Mouse (Mus musculus) heart, embryonic 13.5 days (tissue): Measurements from ENCODE around the gene Bag6. TPM values are rescaled to one million over a fixed set of nuclear protein-coding genes. Genes with fewer than 3 reads are reported as not detected.
A peak's percentile ranks its signal among the peaks of the same experiment; 100 is the strongest.

Experiments used
- ATAC-seq: fragments of 200-750 bp; cut with Nextera tagmentation; 2 replicates; pipeline ENCODE4 v1.8.0; 2017; ENCODE audit warnings: moderate TSS enrichment; ENCODE audit not compliant: insufficient number of reproducible peaks, low FRiP score, low TSS enrichment; ENCODE audit errors: extremely low read depth
- H3K27ac ChIP-seq: fragments of 300-500 bp; sonication (generic); replicated peaks from 2 replicates; pipeline ENCODE4 v1.5.1; 2015; ENCODE audit warnings: moderate library complexity, mild to moderate bottlenecking, inconsistent platforms
- H3K27me3 ChIP-seq: fragments of 300-500 bp; sonication (generic); replicated peaks from 2 replicates; pipeline ENCODE4 v1.6.1; 2015; ENCODE audit warnings: mild to moderate bottlenecking, inconsistent platforms
- H3K36me3 ChIP-seq: fragments of 300-500 bp; sonication (generic); 2 replicates; pipeline ENCODE4 v1.6.1; 2015; ENCODE audit warnings: mild to moderate bottlenecking, inconsistent platforms
- H3K4me1 ChIP-seq: fragments of 300-500 bp; sonication (generic); 2 replicates; pipeline ENCODE4 v1.6.1; 2015; ENCODE audit warnings: inconsistent platforms
- H3K4me2 ChIP-seq: fragments of 300-500 bp; sonication (generic); 2 replicates; pipeline ENCODE4 v1.6.1; 2015; ENCODE audit warnings: inconsistent platforms, mild to moderate bottlenecking, moderate library complexity
- H3K4me3 ChIP-seq: fragments of 300-500 bp; sonication (generic); 2 replicates; pipeline ENCODE4 v1.5.1; 2015; ENCODE audit warnings: moderate library complexity, mild to moderate bottlenecking, inconsistent platforms
- H3K9ac ChIP-seq: fragments of 300-500 bp; sonication (generic); 2 replicates; pipeline ENCODE4 v1.6.1; 2015; ENCODE audit warnings: inconsistent platforms, mild to moderate bottlenecking, moderate library complexity
- H3K9me3 ChIP-seq: fragments of 300-500 bp; sonication (generic); 2 replicates; pipeline ENCODE4 v1.6.1; 2016; ENCODE audit warnings: inconsistent platforms
- WGBS: fragments of 180-500 bp; shearing (Covaris S2); methylation state at CpG from one replicate; pipeline ENCODE4 v1.1.7; 2015; ENCODE audit warnings: mixed read lengths; 5-methylcytosine and 5-hydroxymethylcytosine counted together
- polyA plus RNA-seq: library from polyadenylated mRNA; unstranded; fragments of >200 nt; fragmentation: Nextera tagmentation; extraction: Ambion mirVana; gene quantifications from 2 replicates; pipeline ENCODE4 v1.2.1, GENCODE M21; 2015

Bag6 gene
- polyA plus RNA-seq, 1 experiment from 2014 or later: 45.1 TPM

GRCm38 (mm10) chr17:35100196-35100765 lies 34.7 kb upstream of the Bag6 start:
- WGBS: 51% methylated on average over 10 of the region's 10 CpGs
- Histone ChIP-seq H3K4me3 (no peak overlapping the region), H3K4me2 (no peak overlapping the region), H3K4me1 (peaks cover 21% of the 10 kb centered on the region), H3K9me3 (no peaks in the 10 kb centered on the region), H3K27ac (no peak overlapping the region), H3K36me3 (peaks cover 86% of the 10 kb centered on the region), H3K9ac (0 out of 2 replicates have a peak overlapping the region, but pooled peaks have one; percentile 19), H3K27me3 (no peaks in the 10 kb centered on the region)
- ATAC-seq: no peak

- ATAC-seq: no peak
- Histone ChIP-seq H3K27me3 (no peaks in the 10 kb centered on the region), H3K4me2 (no peak overlapping the region), H3K9me3 (no peaks in the 10 kb centered on the region), H3K27ac (0 out of 2 replicates have a peak overlapping the region, but pooled peaks have one; percentile 13), H3K36me3 (peaks cover 77% of the 10 kb centered on the region), H3K4me1 (peaks cover 28% of the 10 kb centered on the region), H3K9ac (no peak overlapping the region), H3K4me3 (no peak overlapping the region)
- 83% methylated on average over 11 of the region's 11 CpGs for WGBS
Observed at GRCm38 (mm10) chr17:35101161-35101560, 33.8 kb upstream of the Bag6 start.

GRCm38 (mm10) chr17:35102299-35102698 lies 32.7 kb upstream of the Bag6 start:
- 72% methylated on average over 8 of the region's 8 CpGs for WGBS
- Histone ChIP-seq H3K4me2 (no peak overlapping the region), H3K4me3 (no peak overlapping the region), H3K27me3 (no peaks in the 10 kb centered on the region), H3K9ac (peak overlapping the region; percentile 29), H3K4me1 (peaks cover 30% of the 10 kb centered on the region), H3K36me3 (peaks cover 66% of the 10 kb centered on the region), H3K9me3 (no peaks in the 10 kb centered on the region), H3K27ac (peak overlapping the region; percentile 13; the same call in 1 of the 2 replicates)
- no peak for ATAC-seq

- no peaks in the 10 kb centered on the region for H3K27me3 ChIP-seq
- no peak for ATAC-seq
- peaks cover 56% of the 10 kb centered on the region for H3K36me3 ChIP-seq
- 41% methylated on average over 6 of the region's 6 CpGs for WGBS
- peaks cover 30% of the 10 kb centered on the region for H3K4me1 ChIP-seq
- peak overlapping the region; percentile 50; the same call in 1 of the 2 replicates for H3K9ac ChIP-seq
- no peak overlapping the region for H3K4me2 ChIP-seq
- H3K27ac ChIP-seq: peak overlapping the region; percentile 42
- no peaks in the 10 kb centered on the region for H3K9me3 ChIP-seq
- no peak overlapping the region for H3K4me3 ChIP-seq
Observed at GRCm38 (mm10) chr17:35103221-35103690, 31.7 kb upstream of the Bag6 start.

GRCm38 (mm10) chr17:35104079-35104478 lies 30.9 kb upstream of the Bag6 start:
- Histone ChIP-seq H3K9me3 (no peaks in the 10 kb centered on the region), H3K4me3 (no peak overlapping the region), H3K36me3 (peaks cover 48% of the 10 kb centered on the region), H3K27ac (no peak overlapping the region), H3K4me1 (peaks cover 30% of the 10 kb centered on the region), H3K4me2 (no peak overlapping the region), H3K9ac (no peak overlapping the region), H3K27me3 (no peaks in the 10 kb centered on the region)
- 79% methylated on average over 7 of the region's 7 CpGs for WGBS
- ATAC-seq: no peak

GRCm38 (mm10) chr17:35104754-35105153 lies 30.2 kb upstream of the Bag6 start:
- Histone ChIP-seq H3K27me3 (no peaks in the 10 kb centered on the region), H3K27ac (no peak overlapping the region), H3K4me3 (no peak overlapping the region), H3K4me2 (no peak overlapping the region), H3K9ac (peak overlapping the region; percentile 50; the same call in 1 of the 2 replicates), H3K36me3 (peaks cover 41% of the 10 kb centered on the region), H3K9me3 (no peaks in the 10 kb centered on the region), H3K4me1 (peaks cover 30% of the 10 kb centered on the region)
- WGBS: 48% methylated on average over 6 of the region's 6 CpGs
- no peak for ATAC-seq

- WGBS: 29% methylated on average over 13 of the region's 13 CpGs
- Histone ChIP-seq H3K9ac (peak overlapping the region; percentile 56), H3K4me1 (peaks cover 30% of the 10 kb centered on the region), H3K36me3 (peaks cover 30% of the 10 kb centered on the region), H3K9me3 (no peaks in the 10 kb centered on the region), H3K4me3 (no peak overlapping the region), H3K27me3 (no peaks in the 10 kb centered on the region), H3K27ac (no peak overlapping the region), H3K4me2 (peak overlapping the region; percentile 33)
- no peak for ATAC-seq
Observed at GRCm38 (mm10) chr17:35105740-35106389, 29.1 kb upstream of the Bag6 start.

GRCm38 (mm10) chr17:35106522-35106921 lies 28.5 kb upstream of the Bag6 start:
- Histone ChIP-seq H3K4me2 (no peak overlapping the region), H3K9ac (peak overlapping the region; percentile 56; the same call in 1 of the 2 replicates), H3K36me3 (peaks cover 24% of the 10 kb centered on the region), H3K4me1 (peaks cover 28% of the 10 kb centered on the region), H3K27me3 (no peaks in the 10 kb centered on the region), H3K4me3 (no peak overlapping the region), H3K9me3 (no peaks in the 10 kb centered on the region), H3K27ac (no peak overlapping the region)
- 52% methylated on average over 3 of the region's 3 CpGs for WGBS
- ATAC-seq: no peak

GRCm38 (mm10) chr17:35108097-35108496 lies 26.9 kb upstream of the Bag6 start, which contains the start of gene Ly6g5c:
TSS of gene Ly6g5c (plus strand) at chr17:35108279.
- H3K36me3 ChIP-seq: peaks cover 8% of the 10 kb centered on the region
- no peak within 1 kb of the TSS for H3K4me3 ChIP-seq
- ATAC-seq: no peak
- no peak within 1 kb of the TSS for H3K9ac ChIP-seq
- peaks cover 14% of the 10 kb centered on the region for H3K4me1 ChIP-seq
- H3K27ac ChIP-seq: no peak within 1 kb of the TSS
- no peaks in the 10 kb centered on the region; the same call in 1 of the 2 replicates for H3K27me3 ChIP-seq
- WGBS: 78% methylated on average over 6 of the region's 6 CpGs
- H3K4me2 ChIP-seq: no peak within 1 kb of the TSS
- no peaks in the 10 kb centered on the region for H3K9me3 ChIP-seq

- Histone ChIP-seq H3K4me2 (peak overlapping the region; percentile 33), H3K27me3 (no peaks in the 10 kb centered on the region; the same call in 1 of the 2 replicates), H3K4me3 (no peak overlapping the region), H3K4me1 (no peaks in the 10 kb centered on the region), H3K36me3 (peaks cover 30% of the 10 kb centered on the region), H3K9ac (no peak overlapping the region; the same call in 1 of the 2 replicates), H3K27ac (peak overlapping the region; percentile 45), H3K9me3 (no peaks in the 10 kb centered on the region)
- no peak for ATAC-seq
- 60% methylated on average over 9 of the region's 9 CpGs for WGBS
Observed at GRCm38 (mm10) chr17:35111774-35112173, 23.2 kb upstream of the Bag6 start.

- peaks cover 63% of the 10 kb centered on the region for H3K36me3 ChIP-seq
- no peak within 1 kb of the TSS for H3K4me2 ChIP-seq
- WGBS: 82% methylated on average over 8 of the region's 8 CpGs
- no peak within 1 kb of the TSS for H3K9ac ChIP-seq
- H3K4me1 ChIP-seq: peaks cover 9% of the 10 kb centered on the region
- no peak within 1 kb of the TSS for H3K4me3 ChIP-seq
- no peaks in the 10 kb centered on the region for H3K9me3 ChIP-seq
- H3K27me3 ChIP-seq: no peaks in the 10 kb centered on the region; the same call in 1 of the 2 replicates
- no peak within 1 kb of the TSS for H3K27ac ChIP-seq
- ATAC-seq: no peak
Observed at GRCm38 (mm10) chr17:35115046-35116019, 19.6 kb upstream of the Bag6 start, which contains the start of gene Ly6g5b. TSS of gene Ly6g5b (minus strand) at chr17:35115428.
